Mouse (Mus musculus): ENCODE data around the gene Tet1. TPM values are rescaled to one million over a fixed set of nuclear protein-coding genes. Genes with fewer than 3 reads are reported as not detected.

Gene Tet1
- 3.1 TPM for polyA plus RNA-seq (2014; fragmentation: Illumina TruSeq; extraction: RNeasy Lipid Tissue Mini Kit (QIAGEN cat#74804); ENCODE audit: low read depth, low replicate concordance)

GRCm38 (mm10) chr10:62908896-62909295 is at the start of gene Tet1:
Tet1 (minus strand) TSS chr10:62908996.

DNA sequence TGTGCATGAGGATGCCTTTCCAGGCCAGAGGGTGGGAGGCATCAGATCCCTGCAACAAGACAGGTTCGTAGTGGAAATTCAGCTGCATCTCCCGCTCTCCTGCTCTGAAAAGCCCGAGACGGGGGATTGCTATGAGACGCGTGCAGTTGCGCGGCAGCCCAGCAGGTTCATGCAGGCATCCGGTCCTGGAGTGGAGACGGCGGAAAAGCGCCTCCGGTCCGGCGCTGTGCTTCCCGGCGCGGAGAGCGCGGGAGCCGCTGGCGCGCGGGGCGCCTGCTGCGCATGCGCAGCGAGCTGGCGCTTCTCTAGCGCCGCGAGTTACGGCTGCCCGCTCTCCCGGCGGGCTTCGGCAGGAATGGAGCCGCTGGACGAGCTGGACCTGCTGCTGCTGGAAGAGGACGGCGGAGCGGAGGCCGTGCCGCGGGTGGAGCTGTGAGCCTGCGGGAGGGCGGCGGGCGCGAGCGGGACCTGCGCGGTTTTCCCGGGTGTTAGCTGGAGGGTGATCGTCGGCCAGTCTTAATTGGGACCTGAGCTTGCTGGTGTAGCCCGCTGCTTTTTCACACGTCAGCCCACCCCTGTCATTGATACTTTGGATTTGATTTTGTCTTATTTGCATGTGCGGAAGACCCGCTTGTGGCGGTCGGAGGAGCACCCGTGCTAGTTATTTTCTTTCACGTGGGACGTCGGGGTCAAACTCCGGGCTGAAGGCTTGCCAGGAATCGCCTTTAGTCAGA is 38.1 kb upstream of the Tet1 start, which contains the start of gene Dna2:
Gene Dna2, plus strand, starts transcription at position 289 of the 734 bp plus-strand sequence.

DNA sequence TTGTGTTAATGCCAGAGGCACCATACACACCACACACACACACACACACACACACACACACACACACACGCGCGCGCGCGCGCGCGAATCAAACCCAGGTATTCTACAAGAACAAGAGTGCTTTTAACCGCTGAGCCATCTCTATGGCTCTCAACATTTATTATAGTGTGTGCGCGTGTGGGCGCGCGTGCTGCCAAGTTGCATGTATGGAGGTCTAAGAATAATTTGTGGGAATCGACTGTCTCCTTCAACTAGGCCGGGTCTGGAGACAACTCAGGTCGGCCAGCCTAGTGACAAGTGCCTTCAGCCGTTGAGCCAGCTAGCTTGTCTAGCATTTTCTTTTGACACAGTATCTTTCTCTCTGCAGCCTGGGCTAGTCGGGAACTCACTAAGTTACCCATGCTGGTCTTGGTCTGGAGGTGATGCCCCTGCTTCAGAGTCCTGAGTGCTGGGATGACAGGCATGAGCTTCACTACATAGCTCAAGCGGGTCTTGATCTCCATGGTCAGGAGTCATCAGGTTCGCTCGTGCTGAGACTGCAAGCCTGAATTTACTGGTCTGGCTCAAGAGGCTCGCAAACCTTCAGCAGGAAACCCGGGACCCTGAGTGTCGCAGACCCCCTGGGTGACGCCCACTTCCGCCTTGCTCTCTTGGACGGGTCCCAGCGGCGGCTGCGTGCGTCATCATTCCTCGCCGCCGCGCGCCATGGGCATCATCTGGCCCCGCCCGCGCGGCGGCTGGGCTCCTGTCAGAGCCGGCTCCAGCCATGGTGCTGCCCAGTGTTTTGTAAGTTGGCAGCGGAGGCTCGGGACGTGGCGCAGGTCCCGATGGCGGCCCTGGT is 11.3 kb upstream of the Tet1 start, which contains the start of gene Slc25a16:
Gene Slc25a16, plus strand, starts transcription at position 709 of the 841 bp plus-strand sequence.

GRCm38 (mm10) chr10:62792177-62793090 is 116.4 kb downstream of the Tet1 start, which contains the start of gene Ccar1:
Ccar1 (minus strand) TSS chr10:62792286.

Other genes with a start within 250 kb of the Tet1 start
- 0.85 TPM for gene Stox1, start 182.9 kb downstream of the Tet1 start, polyA plus RNA-seq (2014; fragmentation: Illumina TruSeq; extraction: RNeasy Lipid Tissue Mini Kit (QIAGEN cat#74804); ENCODE audit: low read depth, low replicate concordance)
- gene Ccar1, start 116.7 kb downstream of the Tet1 start, polyA plus RNA-seq (2014; fragmentation: Illumina TruSeq; extraction: RNeasy Lipid Tissue Mini Kit (QIAGEN cat#74804); ENCODE audit: low read depth, low replicate concordance): 139 TPM
- 194 TPM for gene Slc25a16, start 11.6 kb upstream of the Tet1 start, polyA plus RNA-seq (2014; fragmentation: Illumina TruSeq; extraction: RNeasy Lipid Tissue Mini Kit (QIAGEN cat#74804); ENCODE audit: low read depth, low replicate concordance)
- gene Dna2, start 38.0 kb upstream of the Tet1 start, polyA plus RNA-seq (2014; fragmentation: Illumina TruSeq; extraction: RNeasy Lipid Tissue Mini Kit (QIAGEN cat#74804); ENCODE audit: low read depth, low replicate concordance): 8.1 TPM
- gene Rufy2, start 71.2 kb upstream of the Tet1 start, polyA plus RNA-seq (2014; fragmentation: Illumina TruSeq; extraction: RNeasy Lipid Tissue Mini Kit (QIAGEN cat#74804); ENCODE audit: low read depth, low replicate concordance): 23.1 TPM
- gene Hnrnph3, start 115.2 kb upstream of the Tet1 start, polyA plus RNA-seq (2014; fragmentation: Illumina TruSeq; extraction: RNeasy Lipid Tissue Mini Kit (QIAGEN cat#74804); ENCODE audit: low read depth, low replicate concordance): 73.5 TPM
- 23.0 TPM for gene Pbld2, start 115.3 kb upstream of the Tet1 start, polyA plus RNA-seq (2014; fragmentation: Illumina TruSeq; extraction: RNeasy Lipid Tissue Mini Kit (QIAGEN cat#74804); ENCODE audit: low read depth, low replicate concordance)
- 54.2 TPM for gene Pbld1, start 151.2 kb upstream of the Tet1 start, polyA plus RNA-seq (2014; fragmentation: Illumina TruSeq; extraction: RNeasy Lipid Tissue Mini Kit (QIAGEN cat#74804); ENCODE audit: low read depth, low replicate concordance)
- 0.36 TPM for gene Atoh7, start 190.7 kb upstream of the Tet1 start, polyA plus RNA-seq (2014; fragmentation: Illumina TruSeq; extraction: RNeasy Lipid Tissue Mini Kit (QIAGEN cat#74804); ENCODE audit: low read depth, low replicate concordance)

Data from kidney, adult 10 weeks (tissue).